Mouse (Mus musculus) embryo, embryonic 9.5 days (tissue): ENCODE data around the gene Fbxl8.
A peak's percentile ranks its signal among the peaks of the same experiment; 100 is the strongest.

Source experiments
- DNase-seq: peaks from one replicate; pipeline ENCODE4 v3.0.0-alpha.2; 2017; ENCODE audit errors: extremely low spot score

Gene Fbxl8

DNA sequence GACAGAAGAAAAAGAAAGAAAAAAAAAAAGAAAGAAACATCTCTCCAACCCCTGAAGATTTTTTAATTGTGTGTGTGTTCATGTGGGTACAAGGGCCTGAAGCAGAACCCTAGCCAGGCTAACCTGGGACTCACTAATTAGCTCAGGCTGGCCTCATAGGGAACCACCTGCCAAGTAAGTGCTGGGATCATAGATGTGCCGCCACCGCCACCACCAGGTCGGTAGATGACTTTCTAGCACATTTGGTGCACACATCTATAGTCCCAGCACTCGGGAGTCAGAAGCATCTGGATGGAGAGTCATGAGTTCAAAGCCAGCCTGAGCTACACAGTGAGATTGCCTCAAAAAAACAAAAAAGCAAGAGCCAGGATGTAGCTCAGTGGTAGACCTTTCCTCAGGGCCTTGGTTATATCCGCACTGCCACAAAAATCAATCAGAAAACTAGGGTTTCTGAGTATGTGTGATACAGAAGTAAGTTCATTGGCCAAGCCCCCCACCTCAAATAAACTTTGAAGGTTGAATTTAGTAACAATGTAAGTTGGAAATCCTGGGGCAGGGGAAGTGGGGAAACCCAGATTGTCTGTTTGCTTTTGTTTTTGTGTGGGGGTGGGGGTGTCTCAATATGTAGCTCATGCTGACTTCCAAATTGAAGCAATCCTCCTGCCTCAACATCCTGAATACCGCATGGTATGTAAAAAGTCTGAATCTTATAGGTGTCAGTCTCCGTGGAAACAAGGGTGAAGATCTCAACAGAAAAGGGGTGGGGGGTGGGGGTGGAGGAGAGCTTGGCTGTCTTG lies 6.9 kb upstream of the Fbxl8 start:
- DNase-seq, result no peak

DNA sequence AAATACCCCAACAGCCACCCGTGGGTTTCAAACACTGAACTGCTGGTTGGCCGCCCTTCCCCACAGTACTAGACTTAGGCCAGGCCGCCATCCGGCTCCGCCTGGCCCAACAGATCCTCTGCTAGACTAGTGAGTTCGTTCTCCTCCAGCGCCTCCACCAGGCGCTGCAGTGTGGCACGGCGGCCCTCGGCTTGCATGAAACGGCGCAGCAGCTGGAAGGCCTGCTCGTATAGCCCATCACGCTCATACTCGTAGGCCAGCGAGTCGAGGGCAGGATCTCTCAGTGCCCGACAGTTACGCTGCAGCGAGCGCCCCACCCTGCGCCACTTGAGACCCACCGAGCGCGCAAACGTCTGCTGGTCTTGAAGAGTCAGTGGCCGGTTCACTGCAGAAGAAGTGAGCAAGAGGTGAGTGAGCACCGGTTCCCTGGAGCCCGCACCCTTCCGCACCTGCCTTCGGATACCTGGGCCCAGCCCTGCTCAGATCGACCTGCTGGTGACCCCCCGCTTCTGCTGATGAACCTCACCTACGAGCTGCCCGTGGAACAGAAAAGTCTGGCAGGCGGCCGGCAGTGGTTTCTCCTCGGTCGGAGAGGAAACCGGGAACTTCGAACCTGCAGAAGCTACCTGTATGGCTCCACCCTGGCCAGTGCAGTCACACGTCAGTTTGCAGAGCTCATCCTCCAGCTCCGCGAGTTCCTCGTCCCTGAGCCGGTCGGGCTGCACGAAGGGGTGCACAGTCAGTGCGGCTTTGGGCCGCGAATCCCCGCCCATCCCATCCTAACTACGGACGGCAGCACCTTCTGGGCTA lies 5.3 kb upstream of the Fbxl8 start:
- DNase-seq, result no peak

DNA sequence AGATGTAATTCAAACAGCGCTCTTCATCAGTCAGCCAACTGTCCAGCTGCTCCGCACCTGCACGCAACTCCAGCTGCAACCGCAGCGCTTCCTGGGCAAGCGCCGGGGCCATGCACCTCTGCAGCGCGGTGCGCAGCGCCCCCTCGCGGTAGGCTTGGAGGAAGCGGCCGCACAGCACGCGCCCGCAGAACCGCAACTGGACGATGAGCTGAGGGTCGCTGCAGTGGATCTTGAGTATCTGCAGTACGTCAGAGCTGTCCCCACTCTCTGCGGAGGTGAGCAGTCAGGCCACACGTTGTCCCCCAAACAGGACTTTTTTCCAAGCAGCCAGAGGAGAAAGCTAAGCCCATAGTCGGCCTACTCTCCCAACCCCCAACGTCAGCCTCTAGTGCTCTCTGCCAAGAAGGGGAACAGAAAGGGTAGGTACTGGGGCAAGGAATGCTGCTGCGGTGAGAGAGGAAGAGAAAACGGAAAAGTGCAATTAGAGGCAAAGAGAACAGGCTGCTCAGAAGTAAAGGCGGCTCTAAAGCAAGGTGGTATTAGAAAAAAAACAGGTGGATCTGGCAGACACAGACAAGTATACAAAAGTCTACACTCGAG lies 4.6 kb upstream of the Fbxl8 start:
- DNase-seq, result peak; percentile 78

DNA sequence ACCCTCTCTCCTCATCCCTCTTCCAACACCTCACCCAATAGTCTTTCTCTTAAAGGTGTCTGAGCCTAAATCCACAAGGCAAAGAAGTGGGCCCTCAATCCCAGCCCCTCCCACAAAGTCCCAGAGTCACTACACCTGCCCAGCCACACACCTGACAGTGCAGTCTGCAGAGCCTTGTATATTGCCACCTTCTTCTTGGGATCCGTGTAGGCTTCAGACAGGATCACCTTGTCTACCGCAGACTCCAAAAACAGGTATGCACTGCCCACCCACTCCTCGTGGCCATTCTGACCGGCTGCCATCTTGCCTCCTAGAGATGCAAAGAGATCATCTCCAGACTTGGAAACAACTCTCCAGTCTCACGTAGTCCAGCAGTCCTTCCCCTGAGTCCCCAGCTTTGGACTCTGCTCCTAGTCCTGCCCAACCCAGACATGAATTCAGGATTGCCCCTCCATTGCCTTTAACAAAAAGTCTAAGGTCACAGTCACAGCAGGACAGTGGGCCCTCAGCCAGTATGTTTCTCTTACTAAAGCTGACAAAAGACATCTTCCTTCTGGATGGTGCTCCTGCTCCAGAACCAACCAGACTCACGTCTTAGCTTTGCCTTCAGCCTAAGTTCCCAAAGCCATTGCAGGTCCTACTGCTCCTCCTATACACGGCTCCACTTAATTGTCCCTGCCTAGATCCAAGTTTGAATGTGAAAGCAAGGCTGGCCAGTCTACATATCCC lies 3.9 kb upstream of the Fbxl8 start:
- no peak for DNase-seq

DNA sequence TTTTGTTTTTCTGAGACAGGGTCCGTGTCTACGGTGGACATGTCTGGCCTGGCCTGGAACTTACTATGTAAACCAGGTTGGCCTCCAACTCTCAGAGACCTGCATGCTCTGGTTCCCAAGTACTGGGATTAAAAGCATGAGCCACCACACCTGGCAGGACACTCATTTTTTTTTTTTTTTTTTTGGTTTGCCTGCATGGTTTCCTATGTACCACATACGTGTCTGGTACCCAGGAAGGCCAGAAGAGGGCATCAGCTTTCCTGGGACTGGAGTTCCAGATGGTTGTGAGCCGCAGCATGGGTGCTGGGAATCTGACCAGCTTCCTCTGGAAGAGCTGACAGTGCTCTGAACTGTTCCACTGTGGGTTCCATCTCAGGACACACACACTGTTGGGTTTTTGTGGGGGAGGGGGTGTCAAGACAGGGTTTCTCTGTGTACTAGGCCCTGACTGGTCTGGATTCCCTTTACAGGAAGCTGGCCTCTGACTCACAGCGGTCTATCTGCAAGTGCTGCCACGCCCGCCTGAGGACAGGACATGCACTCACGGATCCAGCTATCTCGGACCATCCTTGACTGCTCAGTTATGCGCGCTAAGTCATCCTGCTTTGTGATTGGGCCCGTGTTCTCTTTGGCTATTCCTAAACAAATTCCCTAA lies 3.0 kb upstream of the Fbxl8 start:
- no peak for DNase-seq

DNA sequence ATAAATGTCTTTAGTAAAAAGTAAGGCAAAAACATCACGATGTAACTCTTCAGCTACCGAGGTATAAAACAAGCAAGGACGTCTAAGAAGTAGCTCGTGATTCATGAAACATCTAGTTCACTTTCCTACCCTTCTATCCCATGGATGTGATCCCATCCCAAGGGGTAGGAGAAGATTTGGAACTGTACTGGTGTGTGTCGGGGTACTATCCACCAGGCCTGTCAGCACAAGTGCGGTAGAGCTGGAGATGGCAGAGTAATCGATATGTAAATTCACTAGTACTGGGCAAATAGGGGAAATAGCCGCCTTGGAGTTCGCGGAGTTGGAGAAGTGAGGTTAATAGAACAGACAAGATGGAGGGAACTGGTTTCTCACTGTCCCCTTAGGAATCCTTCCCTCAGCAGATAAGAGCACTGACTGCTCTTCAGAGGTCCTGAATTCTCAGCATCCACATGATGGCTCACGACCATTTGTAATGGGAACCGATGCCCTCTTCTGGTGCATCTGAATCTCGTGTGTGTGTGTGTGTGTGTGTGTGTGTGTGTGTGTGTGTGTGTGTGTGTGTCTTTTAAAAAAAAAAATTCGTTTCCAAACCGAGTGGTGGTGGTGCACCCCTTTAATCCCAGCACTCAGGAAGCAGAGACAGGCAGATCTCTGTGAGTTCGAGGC lies 1.1 kb upstream of the Fbxl8 start:
- no peak for DNase-seq

DNA sequence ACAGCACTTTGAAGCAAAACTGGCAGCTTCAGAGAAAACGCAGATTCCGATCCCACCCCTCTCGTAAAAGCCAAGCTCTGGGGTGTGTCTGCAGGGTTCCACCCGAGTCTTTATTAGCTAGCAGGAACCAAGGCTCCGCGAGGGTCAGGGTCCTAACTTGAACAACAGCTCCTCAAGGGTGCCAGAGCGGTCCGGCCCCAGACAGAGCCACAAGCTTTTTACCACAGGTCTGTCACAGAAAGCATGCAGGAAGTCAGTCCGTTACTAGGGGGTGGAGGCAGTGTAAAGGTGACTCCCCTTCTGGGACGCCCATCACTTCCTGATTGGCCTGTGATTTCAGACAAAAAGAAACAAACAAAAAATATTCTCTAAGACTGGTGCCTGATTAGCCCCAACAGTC lies 680 bp downstream of the Fbxl8 start:
- no peak for DNase-seq

DNA sequence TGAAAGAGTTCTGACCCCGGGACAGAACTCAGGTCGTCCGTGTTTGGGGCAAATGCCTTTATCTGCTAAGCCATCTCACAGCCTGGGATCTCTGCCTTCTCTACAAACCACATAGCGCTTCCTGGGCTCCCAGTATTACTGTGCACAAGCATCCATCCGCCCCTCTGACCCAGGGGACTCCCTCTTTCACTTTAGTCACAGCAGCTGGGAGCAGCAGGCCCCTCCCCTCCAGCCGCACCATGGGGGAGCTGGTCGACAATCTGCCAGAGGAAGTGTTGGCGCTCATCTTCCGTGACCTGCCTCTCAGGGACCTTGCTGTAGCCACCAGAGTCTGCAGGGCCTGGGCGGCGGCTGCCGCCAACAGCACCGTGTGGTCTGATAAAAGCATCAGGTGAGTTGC lies 2.3 kb downstream of the Fbxl8 start:
- DNase-seq, result no peak

DNA sequence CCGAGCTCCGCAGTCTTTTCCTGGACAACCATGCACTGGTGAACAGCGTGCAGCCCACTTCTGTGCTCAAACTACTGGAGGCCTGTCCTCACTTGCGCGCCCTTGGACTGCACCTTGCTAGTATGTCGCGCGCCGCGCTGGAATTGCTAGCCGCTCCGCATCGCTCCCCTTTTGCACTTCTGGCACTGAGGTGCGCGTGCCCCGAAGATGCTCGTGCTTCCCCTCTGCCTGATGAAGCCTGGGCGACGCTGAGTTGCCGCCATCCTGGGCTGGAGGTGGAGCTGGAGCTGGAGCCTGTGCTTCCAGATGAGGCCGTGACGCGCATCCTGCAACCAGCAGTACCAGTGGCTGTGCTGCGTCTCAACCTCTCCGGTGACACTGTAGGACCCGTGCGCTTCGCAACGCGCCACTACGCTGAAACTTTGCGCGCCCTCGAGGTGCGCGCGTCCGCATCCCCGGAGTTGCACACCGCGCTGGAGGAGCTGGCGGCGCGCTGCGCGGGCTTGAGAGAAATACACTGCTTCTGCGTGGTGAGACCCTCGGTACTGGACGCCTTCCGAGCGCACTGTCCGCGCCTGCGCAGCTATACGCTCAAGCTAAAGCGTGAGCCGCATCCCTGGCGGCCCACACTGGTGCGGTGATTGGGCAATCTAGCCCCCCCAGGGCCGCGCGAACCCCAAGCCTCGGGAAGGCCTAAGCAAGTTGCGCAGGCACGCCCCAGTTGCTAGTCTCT lies 4.1 kb downstream of the Fbxl8 start:
- no peak for DNase-seq

DNA sequence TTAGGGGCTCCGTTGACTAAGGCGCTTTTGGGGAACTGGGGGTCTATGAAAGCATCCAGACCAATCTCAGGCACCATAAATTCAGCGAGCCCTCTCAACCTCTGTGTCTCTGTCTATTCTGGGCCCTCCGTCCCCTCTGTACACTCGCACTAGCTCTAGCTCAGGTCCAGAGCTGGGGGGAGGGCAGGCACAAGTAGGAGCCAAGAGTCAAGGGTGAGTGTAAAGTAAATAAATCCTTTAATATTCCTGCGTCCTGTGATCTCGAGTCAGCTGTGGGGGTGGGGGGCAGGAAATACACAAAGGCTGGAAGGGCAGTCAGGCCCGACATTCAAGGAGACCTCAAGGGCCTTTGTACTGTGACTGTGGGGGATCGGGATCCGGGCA lies 4.6 kb downstream of the Fbxl8 start:
- DNase-seq, result no peak

DNA sequence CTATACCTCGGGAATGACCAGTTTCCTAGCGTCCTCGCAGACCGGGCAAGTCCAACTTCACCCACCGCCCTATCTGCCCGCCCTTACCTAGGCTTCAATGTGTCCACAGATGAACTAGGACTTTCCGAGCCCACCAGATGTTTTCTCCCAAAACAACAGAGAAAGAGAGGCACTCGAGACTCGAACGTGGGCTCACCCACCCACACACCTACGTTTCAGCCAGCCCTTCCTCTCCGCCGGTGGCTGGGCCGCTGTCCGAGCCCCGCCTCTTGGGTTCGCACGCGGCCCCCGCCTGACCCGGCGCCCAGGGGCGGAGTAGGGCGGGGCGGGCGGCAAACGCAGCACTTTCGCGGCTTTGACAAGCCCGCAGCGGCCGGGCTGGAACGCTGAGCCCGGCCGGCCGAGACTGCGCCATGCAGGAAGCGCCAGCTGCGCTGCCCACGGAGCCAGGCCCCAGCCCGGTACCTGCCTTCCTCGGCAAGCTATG lies 5.1 kb downstream of the Fbxl8 start, which contains the start of gene Hsf4:
Gene Hsf4, plus strand, starts transcription at position 341 of the 487 bp plus-strand sequence.
- DNase-seq, result no peak

DNA sequence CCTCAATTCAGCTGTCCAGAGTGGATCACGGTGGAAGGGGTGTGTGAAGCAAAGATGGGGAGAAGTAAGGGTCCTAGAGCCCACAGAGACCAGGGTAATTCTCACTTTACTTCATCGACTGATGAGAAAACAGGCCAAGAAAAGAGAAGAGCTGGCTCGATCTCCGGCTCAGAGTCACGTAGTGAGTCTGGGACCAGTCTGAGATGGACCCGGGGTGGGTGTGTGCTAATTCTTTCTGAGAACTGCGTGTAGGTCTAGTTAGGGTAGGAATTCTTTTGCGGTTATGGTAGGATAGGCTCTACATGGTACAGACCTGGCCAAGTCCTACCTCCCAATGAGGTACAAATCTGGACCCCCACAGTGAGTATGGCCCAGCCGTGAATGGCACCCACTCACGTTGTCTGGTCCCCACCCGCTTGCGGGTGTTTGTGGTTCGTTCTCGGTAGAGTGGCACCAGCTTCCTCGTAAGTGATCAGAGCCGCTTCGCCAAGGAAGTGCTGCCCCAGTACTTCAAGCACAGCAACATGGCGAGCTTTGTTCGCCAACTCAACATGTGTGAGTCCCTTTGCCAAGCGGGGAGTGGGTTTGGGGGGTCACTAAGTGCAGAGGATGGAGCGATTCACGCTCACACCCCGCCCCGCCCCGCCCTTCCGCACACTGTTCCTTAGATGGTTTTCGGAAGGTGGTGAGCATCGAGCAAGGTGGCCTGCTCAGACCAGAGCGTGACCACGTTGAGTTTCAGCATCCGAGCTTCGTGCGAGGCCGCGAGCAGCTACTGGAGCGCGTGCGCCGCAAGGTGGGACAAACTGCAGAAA lies 5.9 kb downstream of the Fbxl8 start:
- no peak for DNase-seq

DNA sequence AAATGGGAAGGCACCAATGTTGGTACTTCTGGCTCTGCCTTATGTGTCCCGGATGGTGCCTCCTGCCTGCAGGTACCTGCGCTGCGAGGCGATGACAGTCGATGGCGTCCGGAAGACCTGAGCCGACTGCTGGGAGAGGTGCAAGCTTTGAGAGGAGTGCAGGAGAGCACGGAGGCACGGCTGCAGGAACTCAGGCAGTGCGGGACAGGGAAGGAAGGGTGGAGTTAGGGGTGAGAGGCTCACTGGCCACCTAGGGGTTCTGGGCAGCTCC lies 6.4 kb downstream of the Fbxl8 start:
- no peak for DNase-seq

DNA sequence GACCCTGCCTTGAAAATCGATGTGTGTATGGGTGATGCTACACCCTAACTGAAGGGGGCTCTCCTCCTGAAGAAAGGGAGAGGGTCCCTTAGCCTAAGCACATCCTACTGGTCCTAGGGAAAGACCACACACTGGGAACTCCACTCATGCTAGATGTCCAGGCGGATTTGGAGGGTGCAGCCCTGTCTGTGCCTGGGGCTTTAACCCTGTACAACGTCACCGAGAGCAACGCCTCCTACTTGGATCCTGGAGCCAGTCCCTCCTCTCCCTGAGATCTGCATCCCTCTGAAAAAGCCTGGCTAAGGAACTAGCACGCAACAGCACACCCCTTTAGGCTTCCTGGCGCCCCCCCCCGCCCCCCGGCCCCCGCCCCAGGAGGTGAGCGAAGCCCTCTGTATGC lies 10.9 kb downstream of the Fbxl8 start:
- no peak for DNase-seq

DNA sequence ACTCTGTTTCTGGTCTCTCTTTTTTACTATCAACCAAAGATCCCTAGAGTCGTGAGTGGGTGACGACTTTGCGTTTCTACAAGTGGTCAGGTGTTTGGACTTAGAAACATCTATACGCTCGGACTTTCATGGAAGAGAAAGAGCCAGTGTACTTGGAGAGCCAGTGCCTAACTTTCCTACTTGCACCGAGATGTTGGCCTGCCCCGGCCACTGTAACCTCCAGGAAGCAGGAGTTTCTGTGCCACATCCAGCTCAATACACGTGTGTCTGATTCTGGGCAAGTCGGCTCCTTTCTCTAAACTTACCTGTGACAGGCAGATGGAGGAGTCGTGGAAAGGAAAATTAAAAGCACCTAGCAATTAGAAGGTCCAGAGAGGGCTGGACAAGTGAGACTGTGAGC lies 11.4 kb downstream of the Fbxl8 start, which contains the start of gene Nol3:
Gene Nol3, plus strand, starts transcription at position 301 of the 400 bp plus-strand sequence.
- DNase-seq, result no peak

DNA sequence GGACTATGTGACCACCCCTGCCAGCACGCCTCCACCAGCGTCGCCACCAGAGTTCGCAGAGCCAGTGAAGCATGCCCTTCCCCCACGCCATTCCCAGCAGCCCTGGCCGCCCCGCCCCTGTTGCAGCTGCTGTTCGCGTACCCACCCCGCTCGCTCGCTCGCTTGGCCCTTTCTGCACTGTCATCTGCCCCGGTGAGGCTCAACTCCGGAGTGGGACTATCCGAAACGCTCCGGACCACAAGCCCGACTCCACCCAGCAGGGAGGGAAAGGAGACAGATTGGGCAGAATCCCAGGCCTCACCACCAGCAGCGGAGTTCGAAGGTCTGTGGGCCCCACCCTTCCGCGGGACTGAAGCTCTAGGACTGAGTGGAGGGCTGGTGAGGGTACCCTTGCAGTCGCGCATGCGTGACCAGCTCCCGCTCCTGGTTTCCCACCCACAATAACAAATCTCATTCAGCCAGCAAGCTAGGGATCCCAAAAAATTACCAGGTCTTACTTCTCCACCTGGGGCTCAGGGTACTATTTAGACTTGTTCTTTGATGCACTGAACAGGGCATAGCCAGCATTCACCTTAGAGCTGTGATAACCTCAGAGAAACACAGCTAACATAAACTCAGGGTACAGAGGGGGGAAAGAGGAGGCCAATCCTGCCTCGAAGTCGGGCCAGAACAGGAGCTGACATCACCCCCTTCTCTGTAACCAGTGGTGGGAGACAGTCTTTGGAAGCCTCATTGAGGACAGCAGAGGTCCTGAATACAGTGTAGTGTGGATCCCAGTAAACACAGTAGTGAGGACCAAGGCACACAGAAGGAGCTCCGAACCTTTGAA lies 12.1 kb downstream of the Fbxl8 start:
- no peak for DNase-seq

DNA sequence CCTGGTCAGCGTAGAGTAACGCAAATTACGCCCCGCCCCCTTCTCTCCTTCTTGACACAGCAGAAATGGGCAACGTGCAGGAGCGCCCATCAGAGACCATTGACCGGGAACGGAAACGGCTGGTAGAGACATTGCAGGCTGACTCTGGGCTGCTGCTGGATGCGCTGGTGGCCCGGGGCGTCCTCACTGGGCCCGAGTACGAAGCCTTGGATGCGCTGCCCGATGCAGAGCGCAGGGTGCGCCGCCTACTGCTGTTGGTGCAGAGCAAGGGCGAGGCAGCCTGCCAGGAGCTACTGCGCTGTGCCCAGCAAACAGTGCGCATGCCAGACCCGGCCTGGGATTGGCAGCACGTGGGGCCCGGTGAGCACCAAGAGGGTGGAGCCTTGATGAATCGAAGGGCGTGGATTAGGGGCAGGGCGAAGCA lies 14.5 kb downstream of the Fbxl8 start:
- DNase-seq, result no peak

DNA sequence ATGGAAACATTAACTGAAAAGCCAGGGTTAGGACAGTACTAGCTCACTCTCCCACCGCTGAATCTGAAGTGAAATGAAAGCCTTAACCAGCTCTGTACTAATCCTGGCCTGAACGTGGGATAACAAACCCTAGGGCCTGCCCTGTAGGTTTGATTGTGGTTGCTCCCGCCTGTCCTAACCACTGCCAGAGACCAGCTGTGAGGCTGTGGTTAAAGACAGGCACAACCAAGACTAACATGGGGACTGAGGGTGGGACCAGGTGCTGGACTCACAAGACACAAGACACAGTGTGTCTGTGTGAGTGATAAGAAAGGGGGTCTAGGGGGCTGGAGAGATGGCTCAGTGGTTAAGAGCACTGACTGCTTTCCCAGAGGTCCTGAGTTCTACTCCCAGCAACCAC lies 16.1 kb downstream of the Fbxl8 start:
- no peak for DNase-seq

DNA sequence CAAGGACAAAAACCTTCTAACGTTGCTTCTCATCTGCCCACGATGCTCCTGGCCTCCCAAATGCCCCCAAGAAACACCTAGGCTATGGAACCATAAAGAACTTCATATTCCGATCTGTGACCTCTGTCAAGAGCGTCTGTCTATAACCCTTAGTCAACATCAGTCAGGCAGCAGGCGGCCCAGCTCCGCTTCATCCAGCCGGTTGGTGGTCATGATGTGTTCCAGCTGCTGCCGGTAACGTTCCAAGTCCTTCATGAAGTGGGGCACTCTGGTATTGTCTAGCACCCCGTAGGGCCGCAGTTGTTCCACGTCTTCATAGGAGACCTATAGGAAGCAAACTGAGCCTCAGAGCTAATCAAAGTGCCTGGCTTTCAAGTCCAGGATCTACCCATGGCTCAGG lies 17.4 kb downstream of the Fbxl8 start:
- DNase-seq, result no peak
